Mouse (Mus musculus) mouse embryonic stem cell (cell line): ENCODE data around the gene Hmgcs1.
"Not testable (repeated sequence)": the region's sequence is repeated elsewhere in the genome, so short reads cannot be mapped to it uniquely, and the experiment has no call there.

ENCODE experiments used
- in situ Hi-C, 2 experiments: fragments of 300-500 bp; cut with MboI; formaldehyde crosslinking; loops; 1 replicate in 1 of 2; 3 replicates in 1 of 2; pipeline ENCODE4 v1.14.3; 2019 to 2020; ENCODE audit warnings: low sequenced_read_pairs in 2 of 2, low pct_unique_long_range_greater_than_20kb in 1 of 2, mixed read lengths in 1 of 2; ENCODE audit not compliant: unreplicated experiment in 1 of 2

The Hmgcs1 gene

DNA sequence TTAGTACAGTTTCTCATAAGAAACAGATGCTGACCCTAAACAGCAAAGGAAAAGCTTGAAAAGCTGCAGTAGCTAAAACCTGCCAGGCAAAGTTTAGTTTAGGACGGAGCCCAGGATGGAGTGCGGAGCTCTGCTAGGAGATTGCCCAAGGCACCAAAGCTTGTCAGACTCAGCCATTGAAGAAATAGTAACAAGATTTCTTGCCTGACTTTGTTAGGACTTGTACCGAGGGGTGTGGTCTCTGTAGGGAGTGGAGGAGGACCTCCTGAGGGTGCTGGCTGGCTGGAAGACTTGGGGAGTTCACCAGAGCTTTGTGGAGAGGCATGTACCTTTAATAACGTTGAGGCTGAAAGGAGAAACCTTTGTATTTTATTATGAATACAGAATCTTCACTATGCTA, 5.5 kb downstream of the Hmgcs1 start:
- in situ Hi-C loops: no loop called here

DNA sequence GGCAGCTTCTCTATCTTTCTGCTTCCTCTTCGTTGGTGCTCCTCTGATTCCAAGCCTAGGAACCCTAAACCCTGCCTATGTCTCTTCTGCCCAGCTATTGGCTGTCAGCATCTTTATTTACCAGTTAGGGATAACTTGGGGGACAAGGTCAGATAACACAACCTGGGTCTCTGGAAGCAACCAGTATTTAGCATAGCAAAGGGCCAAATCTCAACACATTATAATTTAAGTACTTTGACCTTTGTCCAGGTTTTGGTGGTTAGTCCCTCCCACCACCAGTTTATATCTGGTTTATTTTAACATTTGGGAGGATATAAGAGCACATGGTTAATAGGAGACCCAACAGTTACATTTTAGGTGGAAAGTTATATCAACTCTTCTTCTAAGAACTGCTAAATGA, 6.3 kb downstream of the Hmgcs1 start:
- in situ Hi-C loops: no loop called here

DNA sequence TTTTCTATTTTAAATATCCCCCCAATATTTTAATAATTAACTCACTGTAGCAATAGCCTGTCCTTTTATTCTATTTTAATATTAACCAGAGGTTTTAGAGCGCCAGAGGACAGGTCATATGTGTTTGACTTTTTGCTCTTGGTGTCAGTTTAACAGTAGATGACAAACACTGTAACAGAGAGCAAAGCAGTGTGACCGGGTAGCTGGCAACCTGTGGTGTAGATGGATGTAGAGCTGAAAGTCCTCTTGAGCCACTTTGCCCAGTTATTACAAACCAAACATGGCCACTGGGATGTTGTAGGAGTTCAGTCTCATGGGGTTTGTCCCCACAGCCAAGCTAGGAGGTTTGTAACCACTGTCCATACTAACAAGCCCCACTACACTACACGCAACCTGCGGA, 8.3 kb downstream of the Hmgcs1 start:
- in situ Hi-C loops: no loop called here

DNA sequence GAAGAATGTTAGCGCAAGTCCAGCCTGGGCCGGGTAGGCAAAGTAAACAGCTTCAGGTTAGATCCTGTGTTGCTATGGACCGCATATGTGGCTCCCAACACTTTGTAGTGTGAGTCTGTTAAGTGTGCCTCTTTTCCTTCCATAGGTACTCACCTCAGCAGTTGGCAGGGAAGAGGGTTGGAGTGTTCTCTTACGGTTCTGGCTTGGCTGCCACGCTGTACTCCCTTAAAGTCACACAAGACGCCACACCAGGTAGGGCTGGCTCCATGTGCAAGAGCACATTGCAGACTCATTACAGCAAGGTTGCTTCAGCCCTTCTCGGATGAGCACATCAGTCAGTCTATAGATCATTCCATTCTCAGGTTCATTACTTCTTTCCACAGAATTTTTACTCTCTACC, 14.1 kb downstream of the Hmgcs1 start:
- in situ Hi-C loops: no loop called here

DNA sequence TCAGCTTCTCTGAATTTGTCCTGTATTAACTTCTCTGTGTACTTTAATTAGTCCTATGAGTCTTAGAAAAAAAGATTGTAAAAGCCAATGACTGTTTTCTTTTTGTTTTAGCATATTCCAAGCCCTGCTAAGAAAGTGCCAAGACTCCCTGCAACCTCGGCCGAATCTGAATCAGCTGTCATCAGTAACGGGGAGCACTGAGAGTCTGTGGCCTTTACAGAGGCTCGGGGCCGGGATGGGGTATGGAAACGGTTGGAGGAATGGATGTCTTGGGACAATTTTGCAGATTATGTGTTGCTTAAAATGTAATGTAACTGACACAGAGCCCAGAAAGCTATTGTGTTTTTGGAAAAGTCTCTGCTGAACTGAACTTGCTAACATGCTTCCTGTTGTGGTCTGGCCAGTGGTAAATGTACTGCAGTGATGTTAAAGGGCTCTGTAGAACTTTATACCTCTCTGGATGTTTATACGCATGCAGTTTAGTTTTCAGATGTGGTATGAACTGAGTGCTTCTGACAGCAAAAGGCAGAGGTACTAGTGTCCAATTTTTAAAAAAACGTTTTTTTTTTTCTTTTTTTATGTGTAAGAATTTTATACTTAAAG, 16.2 kb downstream of the Hmgcs1 start:
- in situ Hi-C loops: not testable (repeated sequence)

DNA sequence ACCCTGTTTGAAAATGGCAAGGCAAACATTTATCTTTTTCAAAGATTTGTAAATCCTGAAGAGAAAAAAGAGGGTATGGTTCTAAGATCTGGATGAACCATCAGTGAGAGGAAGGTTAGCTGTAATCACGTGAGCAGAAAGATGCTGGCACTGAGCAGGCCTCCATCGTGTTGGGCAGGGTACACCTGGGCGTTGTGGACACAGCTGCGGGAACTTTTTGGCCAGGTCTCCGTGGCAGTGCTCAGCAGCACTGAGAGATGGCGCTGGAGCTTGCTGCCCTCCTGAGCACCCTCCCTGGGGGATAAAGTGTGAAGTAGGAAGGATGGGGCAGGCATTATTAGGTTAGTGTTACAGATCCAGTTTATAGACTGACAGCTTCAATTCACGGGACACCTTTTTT, 16.8 kb downstream of the Hmgcs1 start:
- in situ Hi-C loops: no loop called here

DNA sequence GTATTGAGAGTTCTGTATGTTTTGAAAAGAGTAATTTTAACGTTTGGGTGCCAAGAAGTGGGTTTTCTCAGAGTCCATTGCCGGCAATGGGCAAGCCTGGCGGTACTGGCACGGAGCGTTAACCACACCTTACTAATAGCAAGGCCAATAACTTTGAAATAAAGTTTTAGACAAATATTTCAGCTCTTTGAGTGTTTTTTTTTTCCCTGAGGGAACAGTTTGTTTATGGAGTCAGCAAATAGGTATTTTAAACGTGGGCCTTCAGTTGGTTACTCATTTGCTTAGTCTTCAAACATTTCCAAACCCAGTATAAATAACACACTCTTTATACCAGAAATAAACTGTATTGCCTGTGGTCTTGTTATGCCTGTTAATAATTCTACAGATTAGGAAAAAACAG, 17.7 kb downstream of the Hmgcs1 start:
- in situ Hi-C loops: no loop called here

DNA sequence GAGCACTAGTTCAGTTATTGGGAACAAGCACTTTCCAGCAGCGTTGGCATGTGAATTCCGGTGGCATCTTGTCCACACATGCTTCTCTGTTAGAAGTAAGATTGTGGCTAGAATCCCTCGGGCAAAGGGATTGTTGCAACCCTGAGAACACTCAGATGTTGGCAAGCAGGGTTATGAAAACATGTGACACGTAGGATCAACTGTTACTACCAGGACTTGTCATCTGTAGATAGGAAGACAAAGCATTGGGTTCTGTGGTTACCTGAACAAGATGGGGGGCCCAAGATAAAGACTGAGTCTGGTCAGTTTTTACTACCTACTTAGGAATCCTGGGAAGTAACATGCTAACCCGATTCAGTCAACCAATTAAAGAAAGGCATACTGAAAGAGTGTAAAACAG, 18.8 kb downstream of the Hmgcs1 start:
- in situ Hi-C loops: no loop called here

DNA sequence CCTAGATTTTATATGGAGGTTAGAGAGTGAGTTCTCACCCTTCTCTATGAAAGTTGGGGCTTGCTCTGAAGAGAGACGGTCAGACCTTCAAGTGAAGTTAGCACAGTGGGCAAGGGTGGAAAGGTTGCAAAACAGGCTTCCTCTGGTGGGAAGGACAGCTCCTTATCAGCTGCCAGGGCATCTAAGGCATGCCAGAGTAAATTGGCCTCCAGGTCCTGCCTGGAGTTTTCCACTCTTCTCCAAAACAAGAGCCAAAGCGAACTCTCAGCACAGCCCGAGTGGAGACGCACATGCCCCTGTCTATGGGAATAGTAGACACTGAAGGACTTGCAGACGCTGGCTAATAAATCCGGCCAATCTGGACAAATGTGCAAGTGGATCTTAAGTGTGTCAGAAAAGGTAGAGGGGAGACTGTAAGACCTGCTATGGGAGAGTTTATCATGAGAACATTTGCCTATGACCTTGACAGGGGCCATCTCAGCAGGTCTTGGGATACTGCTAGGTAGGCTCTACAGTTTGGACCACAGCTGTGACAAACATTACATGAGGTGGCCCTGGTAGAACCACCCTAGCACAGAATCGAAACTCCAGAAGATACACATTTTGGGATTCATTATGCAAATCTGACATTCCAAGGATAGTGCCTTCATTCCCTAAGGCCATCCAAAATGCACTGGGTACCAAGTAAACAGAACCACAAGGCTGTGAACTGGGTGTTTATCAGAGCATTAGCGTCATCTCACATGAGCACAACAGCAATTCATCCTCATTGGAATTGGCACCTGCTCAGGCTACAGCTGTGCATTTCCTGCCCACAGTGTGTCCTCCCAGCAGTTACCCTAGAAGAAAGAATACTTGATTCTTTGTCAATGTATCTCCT, 19.4 kb downstream of the Hmgcs1 start:
- in situ Hi-C loops: no loop called here

DNA sequence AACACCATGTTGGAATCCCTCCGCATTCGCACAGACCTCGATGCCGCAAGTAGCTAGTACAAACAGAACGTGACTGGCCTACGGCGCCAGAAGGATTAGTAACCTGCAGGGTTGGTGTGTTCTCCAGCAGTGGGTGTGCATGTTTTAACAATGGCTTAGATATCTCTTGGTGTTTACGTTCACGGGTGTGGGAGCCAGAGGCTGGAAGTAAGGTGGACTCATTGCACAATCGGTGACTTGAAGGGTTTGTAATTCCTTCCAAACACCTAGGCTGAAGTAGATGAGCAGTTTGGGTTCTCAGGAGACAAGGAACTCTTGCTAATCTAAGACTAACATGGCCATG, 20.1 kb downstream of the Hmgcs1 start:
- in situ Hi-C loops: no loop called here

DNA sequence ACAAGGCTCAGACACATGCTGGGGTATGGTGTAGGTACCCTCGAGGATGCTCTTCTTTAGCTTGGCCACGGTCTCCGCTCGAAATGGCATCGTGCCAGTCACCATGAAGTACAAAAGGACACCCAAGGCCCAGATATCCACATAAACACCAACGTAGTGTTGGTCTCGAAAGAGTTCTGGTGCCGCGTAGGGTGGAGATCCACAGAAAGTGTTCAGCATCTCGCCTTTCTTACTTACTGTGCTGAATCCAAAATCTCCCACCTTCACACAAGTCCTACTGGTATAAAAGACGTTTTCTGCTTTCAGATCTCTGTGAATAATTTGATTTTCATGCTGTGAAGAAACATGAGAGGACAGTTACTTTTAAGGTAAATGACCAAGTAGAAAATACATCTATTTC, 22.3 kb downstream of the Hmgcs1 start:
- in situ Hi-C loops: no loop called here

DNA sequence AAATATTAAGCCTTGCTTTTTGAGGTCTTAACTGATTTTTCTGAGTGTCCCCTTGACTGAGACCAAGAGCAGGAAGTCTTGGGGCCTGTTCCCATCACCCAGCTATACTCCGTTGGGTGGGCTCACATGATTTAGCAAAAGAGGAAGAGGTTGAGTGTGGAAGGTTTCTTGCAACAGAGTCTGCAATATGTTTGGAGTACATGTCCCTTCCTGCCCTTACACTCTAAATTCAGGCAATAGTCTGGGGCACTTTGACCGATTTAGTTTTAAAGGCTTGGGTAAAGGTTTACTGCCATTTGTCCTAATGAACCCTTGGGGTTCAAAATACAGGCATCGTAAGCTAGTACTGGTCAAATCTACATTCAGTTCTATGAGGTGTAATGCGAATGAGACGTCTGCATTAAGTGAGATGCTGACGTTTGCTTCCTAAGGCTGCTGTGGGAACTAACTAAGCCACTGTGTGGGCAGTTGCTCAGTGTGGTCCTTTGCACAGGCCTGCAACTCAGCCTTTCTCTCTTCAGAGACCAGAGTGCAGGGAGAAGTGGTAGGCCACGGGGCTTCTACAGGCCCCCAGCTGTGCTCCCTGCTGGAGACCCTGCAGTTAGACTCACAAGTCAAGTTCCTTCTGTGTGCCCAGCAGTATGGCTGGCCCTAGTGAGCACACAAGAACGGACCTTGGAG, 23.1 kb downstream of the Hmgcs1 start:
- in situ Hi-C loops: no loop called here

DNA sequence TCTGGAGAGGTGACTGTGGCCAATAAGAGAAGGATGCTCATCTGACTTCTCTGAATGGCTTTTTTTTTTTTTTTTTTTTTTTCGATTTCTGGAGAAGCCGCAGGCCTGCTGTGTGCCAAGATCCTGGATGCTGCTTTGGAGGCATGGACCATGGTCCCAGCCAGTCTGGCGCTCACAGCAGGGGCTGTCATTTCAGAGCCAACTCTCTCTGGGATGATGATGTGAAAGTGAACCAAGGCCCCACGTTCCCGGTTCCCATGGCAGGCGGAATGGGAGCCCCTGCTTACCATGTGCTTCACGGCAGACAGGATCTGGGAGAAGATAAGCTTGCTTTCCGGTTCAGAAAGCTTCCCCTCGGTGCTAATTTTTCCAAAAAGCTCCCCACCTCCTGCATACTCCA, 23.6 kb downstream of the Hmgcs1 start:
- in situ Hi-C loops: no loop called here

DNA sequence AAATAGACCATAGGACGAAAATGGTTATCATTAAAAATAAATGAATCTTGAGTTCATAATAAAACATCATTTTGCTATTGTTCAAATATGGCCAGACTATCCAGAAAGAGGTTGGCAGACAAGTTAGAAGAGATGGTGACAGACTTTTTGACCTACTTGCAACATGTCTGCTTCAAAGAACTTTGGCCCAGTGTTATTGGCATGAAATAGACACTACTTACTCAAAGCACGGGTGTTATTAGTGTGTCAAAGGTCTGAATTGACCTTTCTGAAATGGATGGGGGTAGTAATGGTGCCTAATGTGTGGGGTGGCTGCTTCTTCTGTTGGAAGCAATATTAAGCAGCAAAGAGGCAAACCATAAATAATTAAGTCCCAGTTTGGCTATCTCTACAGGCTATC, 25.9 kb downstream of the Hmgcs1 start:
- in situ Hi-C loops: no loop called here

DNA sequence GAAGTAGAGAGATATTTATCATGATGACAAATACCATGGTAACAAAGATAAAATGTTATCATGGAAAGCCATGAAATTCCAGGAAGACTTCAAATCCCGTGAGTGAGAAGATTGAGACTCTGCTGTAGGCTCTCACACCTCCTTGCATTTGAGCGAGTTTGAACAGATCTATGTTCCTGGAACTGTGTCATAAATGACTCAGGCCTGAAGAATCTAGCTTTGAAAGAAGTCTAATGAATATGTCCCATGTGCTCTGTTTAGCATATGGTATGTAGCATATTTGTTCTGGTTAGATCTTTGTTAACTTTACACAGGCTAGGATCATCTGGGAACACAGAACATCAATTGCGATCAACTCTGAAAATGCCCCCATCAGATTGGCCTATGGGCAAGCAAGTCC, 32.3 kb downstream of the Hmgcs1 start:
- in situ Hi-C loops: no loop called here

DNA sequence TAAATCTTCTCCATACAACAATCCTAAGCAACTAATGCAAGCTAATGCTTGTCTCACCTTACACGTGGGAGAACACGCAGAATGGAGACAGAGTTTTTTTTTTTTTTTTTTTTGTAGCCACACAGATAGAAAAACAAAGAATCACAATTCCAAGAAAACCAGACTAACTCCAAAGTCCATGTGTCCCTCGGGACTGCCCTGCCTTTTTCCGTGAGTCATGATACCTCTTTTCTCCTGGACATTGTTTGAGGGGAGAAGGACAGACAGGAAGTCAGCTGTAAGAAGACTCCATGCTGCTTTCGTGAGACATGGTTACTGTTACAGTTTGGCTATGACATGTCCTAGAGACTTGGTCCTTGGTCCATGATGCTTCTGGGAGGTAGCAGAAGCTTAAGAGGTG, 33.2 kb downstream of the Hmgcs1 start:
- in situ Hi-C loops: no loop called here

DNA sequence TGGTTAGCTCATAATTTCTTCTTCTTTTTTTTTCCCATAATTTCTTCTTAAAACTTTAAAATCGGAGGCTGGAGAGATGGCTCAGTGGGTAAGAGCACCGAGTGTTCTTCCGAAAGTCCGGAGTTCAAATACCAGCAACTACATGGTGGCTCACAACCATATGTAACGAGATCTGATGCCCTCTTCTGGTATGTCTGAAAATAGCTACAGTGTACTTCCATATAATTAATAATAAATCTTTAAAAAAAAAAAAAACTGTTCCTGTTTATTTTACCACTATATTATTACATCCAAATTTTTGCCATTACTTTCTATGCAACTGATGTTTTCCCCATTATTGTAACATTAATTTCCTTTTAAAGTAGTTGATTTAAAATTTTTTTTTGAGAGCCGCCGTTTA, 34.4 kb downstream of the Hmgcs1 start:
- in situ Hi-C loops: no loop called here

DNA sequence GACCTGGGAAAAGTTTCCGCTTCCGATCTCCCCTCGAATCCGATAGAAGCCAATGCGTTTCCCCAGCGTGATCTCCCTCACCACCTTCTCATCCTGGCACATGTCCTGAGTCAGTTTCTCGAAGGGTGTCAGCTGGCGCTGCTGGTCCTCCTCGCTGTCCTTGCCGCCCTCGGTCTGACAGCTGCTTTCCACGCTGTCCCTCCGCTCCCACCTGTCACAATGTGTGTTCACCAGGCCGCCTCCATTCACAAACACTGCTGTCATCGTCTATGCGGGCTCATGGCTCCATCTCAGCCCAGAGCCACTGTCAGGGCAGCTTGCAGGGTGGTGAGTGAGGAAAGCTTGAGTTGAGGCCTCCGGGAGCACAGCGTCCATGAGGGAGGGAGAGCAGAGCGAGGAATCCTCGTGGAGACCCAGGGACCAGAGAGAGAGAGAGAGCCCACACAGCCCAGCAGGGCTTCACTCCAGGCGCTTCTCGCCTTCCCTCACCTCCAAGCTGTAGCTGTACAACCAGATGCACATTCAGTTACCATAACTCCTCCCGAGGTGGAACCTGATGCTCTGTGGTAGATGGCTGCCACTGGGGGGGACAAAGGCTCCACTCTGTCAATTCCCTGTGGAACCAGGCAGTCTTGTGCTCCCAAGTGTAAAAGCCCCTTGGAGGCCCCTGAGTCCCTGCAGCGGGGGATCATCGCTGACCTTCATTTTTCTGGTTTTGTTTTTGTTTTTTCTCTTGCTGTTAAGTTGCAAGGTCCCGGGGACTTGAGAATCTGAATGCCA, 37.6 kb downstream of the Hmgcs1 start:
- in situ Hi-C loops: no loop called here

DNA sequence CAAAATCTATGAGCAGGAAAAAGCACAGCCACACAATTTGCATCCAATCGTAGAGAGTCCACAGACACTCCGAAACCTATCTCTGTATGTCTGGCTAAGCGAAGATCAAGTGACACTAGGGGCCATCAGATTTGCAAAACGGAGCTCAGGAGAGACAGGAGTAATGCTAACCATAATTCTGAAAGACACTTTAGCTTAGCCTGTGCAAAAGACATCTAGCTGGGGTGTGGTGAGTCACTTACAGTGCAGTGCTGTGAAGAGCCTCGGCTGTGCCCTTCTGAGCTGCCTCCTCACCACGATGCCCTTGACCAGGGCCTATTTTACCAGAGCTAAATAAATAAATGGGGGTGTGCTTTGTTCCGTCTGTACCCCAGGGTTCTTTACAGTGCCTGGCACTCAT, 39.2 kb downstream of the Hmgcs1 start:
- in situ Hi-C loops: no loop called here
